Mouse (Mus musculus): ENCODE results near the gene Galnt10.

The Galnt10 gene

DNA sequence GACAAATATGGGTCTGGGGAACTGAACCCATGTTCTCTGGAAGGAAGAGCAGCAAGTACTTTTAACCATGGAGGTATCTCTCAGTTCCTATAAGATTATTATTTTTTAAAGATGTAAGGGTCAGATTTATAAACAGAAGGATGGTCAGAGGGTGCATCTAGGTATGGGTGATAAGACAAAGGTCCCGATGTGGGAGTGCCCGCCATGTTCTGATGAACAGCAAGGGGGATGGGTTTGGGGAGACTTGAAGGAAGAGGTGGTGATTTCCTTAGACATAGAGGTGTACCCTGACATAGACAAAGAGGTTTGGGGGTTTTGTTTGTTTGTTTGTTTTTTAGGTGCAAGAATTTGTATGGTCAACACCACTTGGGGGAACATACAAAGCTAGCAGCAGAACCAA is 1.6 kb upstream of the Galnt10 start:
- no peak for DNase-seq

DNA sequence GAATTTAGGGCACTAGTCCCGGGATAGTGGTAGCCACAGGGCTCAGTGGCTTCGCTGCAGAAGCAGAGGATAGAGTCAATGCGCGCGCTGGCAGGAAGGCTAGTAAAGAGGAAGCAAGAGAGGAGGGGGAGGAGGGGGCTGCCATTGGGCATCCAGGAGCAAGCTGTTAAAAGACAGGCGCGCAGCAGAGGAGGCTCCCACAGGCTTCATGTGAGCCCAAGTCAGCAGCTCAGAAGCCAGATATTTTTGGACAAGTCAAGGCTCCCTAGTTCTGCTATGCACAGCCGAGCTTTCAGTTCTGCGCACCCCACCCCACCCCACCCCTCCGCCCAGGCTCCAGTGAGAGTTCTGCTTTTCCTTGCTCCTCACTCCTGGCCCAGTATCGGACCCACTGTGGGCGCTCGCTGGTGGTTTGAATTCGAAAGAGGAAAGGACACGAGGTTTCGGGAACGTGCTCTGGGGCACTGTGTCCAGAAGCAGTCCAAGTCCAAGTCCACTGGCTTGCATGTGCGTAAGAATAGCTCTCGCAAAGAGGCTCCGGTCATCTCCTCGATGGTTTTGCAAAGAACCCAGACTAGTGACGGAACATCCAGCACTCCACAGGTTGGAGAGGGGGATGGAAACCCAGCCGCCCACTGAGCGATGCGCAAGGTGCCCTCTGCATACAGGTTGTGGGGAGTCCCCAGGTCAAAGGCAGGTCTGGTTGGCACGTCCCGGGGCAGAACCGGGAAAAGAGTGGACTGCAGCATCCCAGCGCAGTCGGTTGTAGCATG is 811 bp upstream of the Galnt10 start:
- DNase-seq = peak in 1 of 2 experiments; percentile 23

DNA sequence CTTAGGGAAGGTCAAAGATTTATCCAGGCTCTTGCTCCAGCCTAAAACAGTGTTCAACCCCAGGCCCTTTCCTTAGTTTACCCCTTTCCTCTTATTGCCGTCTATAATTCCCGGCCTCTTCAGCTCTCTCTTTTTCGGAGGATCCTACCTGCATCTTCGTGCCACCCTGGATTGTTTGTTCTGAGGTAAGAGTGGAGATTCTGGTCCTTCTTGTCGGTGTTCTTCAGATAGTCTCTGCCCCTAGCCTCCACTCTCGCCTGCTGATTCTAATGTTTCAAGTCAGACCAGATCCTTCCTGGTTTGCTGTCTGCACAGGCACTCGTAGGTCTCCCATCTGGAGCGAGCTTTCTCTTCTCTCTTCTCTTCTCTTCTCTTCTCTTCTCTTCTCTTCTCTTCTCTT is 605 bp downstream of the Galnt10 start:
- DNase-seq = no peak

DNA sequence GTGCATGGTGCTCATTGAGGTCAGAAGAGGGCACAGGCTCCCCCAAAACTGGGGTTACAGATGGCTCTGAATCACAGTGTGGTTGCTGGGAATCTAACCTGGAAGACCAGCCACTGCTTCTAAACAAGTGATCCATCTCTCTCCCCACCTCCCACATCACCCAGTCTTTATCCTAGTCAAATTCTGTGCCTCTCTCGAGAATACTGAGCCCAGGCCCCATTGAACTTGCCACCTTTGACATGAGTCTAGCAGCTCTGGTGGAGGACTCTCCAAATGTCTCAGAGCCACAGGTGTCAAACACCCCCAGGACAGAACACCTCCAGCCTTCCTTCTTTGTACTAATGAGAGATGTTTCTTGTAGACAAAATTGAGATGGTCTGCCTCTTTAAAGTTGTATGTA is 1.2 kb downstream of the Galnt10 start:
- no peak for DNase-seq

DNA sequence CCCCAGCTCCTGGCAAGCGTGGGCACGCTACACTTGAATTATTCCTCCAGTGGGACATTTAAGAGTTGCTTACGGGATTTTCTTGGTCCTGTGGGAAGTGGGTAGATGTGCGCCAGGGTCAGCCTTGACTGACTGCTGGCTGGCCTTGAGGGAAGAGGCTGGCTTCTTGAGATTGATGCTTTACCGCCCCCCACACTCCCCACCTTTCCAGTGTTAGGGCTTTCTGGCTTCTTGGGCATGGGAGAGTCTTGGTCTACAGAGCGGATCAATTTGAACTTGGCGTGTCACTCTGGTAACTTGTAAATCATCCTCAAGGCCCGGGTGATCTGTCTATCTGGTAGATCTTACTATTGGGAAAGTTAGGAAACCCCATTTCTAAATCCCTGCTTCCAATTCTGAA is 1.7 kb downstream of the Galnt10 start:
- no peak for DNase-seq

DNA sequence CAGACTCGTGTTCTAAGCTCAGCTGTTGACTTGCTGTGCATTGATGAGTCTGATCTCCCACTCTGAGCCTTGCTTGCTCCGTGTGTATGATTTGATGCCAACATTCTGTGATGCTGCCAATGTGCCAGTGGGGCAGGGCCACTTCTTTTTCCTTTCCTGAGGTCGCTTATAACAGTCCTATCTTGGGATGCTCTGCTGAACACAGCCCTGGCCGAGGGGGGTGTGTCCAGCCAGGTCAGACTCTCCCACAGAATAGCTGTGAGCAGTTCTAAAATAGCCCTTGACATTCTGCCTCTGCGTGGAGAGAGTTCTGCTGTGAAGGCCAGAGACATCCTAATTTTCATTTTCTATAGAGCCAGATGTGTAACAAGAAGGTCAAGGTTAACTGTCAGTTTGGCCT is 2.2 kb downstream of the Galnt10 start:
- DNase-seq = no peak

DNA sequence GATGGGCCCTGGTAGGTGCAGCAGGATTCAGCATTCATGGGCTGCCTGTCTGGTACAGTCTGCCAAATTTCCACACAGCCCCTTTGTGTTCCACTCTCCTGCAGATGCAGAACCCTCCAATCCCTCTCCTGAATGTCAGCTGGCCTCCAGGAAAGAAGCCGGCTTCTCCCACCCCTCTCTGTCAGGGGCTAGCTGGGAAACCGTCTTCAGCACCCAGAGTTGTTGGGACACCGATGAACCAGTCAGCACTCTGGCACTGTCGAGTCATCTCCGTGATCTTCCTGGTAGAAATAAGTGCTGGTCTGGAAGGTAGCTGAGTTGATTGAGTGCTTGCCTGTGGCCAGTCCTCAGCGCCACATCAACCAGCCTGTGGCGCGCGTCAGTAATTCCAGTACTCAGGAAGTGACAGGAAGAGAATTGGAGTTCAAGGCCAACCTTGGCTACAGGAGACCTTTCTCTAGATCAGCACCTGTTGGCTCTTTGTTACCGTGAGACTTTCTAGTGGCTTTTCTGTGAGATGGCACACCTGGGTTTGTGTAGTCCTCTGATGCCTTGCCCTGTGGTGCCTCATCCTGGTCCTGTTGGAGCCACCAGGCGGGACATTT is 3.1 kb downstream of the Galnt10 start:
- no peak for DNase-seq

DNA sequence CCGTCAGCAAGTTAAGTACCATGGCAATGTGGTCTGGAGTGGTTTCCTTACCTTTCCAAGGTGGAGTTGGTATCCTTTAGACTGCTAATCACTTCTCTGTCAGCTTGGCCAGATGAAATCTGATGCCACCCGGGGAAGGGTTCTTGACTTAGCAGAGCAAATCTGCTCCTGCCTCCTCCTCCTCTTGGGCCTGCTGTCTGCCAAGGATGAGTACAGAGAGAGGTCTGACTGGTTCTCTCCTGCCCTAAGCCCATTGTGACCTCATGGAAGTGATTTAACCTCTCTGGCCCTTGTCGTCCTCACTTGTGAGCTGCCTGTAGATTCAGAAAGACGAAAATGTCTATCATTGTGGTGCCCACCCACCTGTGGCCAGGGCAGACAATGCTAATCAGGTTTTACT is 4.0 kb downstream of the Galnt10 start:
- DNase-seq = no peak

DNA sequence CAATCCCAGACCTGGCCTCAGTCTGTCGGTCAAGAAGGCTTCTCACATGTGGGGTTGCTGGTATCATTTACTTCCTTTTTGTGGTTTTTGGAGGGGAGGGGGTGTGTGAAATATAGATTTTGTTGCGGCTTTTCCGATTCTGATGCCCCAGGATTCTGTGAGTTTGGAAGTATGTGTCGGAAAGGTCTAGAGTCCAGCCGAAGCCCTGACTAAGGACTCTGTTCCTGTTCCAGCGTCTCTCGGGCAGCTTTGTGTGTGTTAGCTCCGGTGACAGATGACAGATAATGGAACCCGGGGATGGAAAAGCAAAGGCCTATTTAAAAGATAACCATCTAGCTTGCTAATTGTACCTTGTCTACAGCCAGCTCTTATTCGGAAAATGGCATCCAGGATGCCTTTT is 4.4 kb downstream of the Galnt10 start:
- DNase-seq = no peak

DNA sequence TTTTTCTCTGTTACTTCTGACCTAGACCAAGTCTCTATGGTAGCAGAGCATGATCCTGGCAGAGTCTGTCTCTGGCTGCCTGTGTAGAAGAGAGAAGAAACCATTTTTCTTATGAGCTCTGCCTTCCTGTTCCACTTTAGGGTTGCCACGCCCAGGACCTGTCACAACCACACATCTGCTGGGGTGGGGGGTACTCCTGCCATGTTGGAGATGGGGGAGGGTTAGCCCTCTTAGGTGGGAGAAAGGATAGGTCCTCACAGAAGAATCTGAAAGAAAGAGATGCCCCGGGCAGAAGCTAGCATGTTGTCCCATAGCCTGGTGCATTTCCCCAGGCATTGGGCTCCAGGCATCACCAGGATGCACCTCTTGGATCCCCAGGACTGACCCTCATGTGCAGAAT is 5.6 kb downstream of the Galnt10 start:
- DNase-seq = no peak

DNA sequence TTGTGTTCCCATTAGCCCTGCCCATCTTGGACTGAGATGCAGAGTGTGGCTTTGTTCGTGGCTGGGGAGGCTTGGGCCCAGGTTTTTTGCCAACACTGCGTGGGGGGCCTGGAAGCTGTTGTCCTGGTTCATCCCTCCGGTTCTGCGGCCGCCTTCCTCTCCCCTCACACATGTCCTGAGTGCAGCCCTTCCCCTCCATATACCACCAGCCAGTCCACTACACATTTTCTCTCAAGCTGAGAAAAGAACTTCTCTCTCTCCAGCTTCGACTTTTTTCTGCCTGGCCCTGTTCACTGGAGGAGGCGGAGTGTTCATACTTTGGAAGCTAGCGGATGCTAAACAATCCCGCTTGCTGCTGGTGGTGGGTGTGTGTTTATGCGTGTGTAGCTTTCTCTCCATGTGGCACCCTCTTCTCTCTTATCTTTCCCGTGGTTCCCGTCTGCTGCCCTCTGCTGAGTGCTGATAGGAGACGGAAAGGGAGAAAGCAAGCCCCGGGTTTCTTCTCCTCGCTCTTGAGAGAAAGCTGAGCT is 6.1 kb downstream of the Galnt10 start:
- DNase-seq = peak in 1 of 2 experiments; percentile 25

DNA sequence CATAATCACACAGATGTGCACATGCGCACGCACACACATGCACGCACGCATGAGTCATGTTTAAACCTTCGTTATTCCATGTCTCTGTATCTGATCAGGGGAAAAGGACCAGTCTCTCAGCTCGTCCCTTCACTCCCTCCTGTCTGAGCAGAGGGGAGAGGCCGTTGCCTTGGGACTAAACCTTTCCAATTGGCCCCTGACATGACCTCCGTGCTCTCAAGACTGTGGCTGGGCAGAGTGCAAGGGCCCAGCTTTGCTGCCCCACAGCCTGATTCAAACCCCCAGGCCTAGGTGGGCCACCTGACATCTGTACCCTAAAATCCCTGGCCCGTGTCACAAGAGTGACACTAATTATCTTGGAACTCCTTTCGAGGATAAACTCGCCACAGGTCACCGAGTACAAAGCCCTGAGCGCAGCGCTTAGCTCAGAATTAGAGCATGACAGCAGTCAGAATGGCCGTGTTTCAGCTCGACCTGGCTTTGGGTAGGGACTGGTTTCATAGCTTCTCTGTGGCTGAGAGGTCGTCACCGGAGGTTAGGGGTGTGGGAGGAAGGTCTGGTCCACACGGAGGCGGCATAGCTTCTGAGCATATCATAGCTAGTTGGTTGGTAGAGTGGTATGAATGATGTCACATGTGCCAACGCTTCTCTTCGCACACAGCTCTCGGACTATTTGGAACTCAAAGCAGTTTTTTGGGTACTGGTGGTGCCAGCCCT is 7.1 kb downstream of the Galnt10 start:
- DNase-seq = no peak

DNA sequence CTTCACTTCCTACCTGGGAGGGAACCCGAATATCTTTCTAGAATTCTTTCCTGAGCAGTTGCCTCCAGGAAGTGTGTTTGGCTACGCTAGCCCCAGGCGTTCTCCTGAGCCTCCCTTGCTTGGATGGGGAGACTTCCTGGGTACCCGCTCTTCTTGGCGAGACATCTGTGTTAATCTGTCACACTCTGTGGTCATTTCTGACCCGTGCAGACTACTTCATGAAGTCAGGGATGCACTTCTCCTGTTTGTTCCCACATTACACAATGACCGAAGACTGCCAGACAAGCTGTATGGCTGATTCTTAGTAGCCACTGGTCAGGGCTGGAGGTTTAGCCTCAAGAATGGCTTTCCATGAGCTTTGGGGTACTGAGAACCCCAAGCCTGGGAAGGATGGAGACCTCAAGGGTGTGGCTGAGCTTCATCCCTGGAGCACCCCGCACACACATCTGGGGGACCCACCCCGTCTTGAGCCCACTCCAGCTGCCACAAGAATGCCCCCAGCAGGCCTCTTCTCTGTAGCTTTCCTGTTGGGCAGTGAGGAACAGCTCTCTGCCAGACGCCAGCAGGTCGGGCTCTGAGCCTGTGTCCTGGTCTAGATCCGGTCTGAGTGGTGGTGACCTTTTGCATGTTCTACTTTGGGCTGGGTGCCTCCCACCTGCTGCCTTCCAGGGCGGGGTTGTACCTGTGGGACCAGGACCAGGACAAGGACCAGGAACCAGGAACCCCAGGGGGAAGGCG is 7.8 kb downstream of the Galnt10 start:
- no peak for DNase-seq

DNA sequence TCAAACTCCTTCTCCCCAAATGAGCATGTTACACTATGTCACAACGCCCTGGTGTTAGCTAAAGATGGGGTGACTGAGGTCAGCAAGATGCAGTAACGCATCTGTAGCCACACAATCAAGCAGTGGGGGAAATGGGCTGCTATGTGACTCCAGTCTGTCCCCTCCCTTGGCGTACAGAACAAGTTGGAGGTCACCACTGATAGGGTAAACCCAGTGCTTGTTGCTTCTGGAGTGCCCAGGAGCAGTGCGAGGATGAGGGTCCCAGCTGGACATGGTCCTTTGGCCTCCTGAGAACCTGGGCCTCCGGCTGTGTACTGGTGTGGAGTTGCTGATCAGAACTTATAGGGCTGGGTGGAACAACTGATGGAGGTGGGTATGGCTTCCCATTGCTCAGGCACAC is 8.6 kb downstream of the Galnt10 start:
- DNase-seq = no peak

DNA sequence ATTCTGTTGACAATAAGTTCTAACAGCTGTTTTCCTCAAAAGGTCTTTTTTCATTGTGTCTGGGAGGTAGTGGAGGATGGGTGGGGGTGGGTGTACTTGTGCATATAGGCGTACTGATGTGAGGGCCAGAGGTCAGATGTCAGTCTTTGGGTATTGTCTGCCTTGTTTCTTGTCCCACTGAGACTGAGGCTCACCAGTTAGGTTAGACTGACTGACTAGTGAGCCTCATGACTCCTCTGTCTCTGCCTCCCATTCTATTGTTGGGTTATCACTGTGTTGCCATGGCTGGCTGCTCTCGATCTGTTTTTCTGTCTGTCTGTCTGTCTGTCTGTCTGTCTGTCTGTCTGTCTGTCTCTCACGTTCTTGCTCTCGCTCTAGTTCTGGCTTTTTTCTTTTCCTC is 9.1 kb downstream of the Galnt10 start:
- no peak for DNase-seq

DNA sequence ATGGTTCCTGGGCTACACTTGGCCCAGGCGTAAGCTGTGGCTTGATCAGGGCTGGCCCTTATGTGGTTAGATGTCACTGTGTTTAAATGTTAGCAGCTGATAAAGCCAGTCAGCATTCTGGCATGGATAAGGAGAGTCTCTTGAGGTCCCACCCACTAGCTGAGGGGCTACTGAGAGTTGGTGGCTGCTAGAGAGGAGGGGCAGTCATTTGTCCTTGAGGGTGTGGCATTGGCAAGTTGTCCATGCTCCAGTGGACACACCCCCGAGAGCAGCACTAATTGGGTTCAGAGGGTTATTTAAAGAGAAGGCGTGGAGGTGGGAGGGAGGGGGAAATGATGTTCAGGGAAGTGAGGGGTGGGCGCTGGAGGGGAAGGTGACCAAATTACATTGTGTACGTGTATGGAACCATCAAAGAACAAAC is 9.7 kb downstream of the Galnt10 start:
- DNase-seq = no peak

DNA sequence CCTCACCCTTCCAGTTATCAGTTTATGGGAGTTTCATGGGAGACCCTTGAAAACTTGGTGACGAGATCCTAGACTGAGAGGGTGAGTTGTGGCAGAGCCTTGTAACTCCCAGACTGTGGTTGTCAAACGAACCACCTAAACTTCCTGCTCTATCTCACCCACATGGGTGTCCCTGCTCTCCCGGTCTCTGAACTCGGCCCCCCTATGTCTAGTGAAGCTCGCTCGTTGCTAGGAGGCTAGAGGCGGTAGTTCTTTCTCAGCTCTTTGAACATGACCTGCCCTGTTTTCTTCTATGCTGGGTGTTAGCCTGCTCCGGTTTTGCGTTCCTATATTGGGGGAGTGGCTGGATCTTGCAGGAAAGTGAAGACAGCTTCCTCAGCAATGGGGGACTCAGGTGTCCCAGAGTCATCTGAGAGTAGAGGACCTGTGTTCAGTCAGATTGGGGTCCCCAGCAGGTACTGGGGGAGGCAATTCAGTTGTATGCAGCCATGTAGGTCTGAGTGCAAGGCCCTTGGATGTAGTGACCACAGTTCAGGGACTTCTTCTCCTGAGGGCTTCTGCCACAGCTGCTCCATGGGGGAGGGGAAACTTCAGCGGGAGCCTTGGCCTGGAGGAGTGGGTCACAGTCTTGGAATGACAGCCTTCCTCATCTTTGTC is 10.6 kb downstream of the Galnt10 start:
- no peak for DNase-seq

DNA sequence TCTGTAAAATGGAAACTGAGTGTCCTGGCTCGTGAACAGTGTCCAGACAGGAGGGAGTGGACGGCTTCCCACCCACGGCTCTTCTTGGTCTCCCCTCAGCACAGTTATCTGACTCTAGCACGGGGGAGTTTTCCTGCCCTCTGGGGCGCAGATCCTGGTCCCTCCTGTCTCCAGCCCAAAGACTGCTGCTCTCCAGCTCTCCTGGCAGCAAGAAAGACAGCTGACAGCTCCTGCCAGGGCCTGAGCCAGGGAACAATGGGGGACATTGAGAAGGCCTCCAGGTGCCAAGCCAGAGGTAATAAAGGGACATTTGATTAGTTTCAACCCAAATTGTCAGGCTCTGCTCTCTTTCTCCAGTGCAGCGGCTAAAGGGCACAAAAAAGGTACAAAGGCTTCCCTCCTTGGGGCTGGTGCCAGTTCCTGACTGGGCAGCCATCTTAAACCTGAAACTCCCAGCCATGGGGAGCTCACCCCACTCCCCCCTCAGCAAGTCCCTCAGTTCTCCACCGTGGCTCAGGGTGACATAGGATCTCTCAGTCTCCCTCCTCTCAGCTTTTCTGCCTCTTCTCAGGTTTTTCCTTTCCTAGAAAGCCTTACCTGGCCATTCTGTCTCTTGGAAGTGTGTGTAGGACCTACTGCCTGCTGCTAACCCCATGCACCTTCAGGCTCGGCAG is 11.5 kb downstream of the Galnt10 start:
- no peak for DNase-seq

DNA sequence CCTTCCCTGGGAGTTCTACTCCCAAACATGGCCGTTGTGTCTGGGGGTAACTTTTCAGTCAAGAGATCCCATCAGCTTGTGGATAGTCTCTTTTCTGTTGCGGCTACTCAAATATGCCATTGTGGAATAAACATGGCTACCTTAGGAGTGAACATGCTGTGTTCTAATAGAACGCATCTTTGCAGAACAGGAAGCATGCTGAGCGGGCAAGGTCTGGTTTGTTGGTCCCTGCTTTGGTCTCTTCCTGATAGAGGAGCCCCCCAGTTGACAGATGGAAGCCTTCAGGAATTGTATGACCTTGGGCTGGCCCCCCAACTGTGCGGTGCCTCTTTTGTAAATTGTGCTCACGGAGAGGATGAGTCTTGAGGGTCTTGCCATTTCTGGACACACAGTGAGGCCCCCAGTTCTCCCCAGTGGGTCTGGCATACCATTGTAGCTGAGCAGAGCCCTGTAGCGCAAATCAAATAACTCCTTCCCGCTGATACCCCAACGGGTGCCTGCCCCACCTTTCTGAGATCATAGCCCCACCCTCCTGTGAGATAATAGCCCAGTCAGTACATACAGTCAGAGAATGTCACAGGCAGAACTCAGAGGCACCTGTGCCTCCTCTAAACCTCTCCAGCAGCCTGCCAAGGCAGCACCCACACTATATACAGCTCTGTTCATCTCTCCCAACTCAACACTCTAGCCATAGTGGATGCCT is 12.3 kb downstream of the Galnt10 start:
- DNase-seq = no peak

DNA sequence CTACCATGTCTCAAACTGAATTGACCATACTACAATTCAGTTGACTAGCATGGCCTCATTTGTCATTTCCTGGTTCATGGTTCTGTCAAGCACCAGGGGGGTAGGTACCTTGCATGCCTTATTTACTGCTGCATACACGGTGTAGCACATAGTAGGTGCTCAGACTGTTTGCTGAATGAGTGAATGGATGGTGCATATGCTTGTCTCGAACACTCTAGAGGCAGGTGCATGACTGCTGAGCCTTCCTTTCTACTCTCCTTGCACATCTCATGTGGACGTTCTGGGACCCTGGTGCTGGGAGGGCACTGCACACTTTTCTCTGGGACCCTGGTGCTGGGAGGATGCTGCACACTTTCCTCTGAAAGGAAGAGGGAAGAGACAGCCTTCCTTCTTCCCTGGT is 13.0 kb downstream of the Galnt10 start:
- no peak for DNase-seq

DNA sequence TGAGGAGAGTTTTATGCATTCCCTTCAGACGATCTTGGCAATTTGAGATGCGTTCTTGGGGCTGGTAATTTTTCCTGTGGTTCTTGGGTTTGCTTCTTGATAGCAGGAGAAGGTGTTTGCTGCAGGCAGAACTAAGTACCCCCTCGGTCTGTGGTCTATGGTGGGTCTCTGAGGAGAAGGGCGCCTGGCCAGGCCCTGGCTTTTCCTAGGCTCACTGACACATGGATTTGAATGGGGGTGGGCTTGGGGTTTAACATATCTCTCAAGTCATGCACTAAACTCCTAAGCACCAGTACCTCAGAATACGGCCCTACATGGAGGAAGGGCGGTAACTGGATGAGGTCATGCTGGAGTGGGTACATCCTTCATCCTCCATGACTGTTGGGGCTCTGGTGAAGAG is 13.5 kb downstream of the Galnt10 start:
- DNase-seq = no peak
